Mouse (Mus musculus): ENCODE measurements at regions not wholly inside any gene's neighbourhood (a gene's known extent, or its start where the extent isn't known, plus 50 kb on each side); places are given as distances from the start of the nearest gene placed in this dataset.
A peak's percentile ranks its signal among the peaks of the same experiment; 100 is the strongest.

GRCm38 (mm10) chr8:78064161-78064560 lies 148.9 kb upstream of the Ttc29 start:
- TF ChIP-seq GATA4 (IDR thresholded peaks at IDR 0.05; ENCODE audit: insufficient replicate concordance, low read length) = no peak

- no peak for TF ChIP-seq GATA4 (IDR thresholded peaks at IDR 0.05; ENCODE audit: insufficient replicate concordance, low read length)
Observed at GRCm38 (mm10) chr8:78065890-78066493, 147.1 kb upstream of the Ttc29 start.

DNA sequence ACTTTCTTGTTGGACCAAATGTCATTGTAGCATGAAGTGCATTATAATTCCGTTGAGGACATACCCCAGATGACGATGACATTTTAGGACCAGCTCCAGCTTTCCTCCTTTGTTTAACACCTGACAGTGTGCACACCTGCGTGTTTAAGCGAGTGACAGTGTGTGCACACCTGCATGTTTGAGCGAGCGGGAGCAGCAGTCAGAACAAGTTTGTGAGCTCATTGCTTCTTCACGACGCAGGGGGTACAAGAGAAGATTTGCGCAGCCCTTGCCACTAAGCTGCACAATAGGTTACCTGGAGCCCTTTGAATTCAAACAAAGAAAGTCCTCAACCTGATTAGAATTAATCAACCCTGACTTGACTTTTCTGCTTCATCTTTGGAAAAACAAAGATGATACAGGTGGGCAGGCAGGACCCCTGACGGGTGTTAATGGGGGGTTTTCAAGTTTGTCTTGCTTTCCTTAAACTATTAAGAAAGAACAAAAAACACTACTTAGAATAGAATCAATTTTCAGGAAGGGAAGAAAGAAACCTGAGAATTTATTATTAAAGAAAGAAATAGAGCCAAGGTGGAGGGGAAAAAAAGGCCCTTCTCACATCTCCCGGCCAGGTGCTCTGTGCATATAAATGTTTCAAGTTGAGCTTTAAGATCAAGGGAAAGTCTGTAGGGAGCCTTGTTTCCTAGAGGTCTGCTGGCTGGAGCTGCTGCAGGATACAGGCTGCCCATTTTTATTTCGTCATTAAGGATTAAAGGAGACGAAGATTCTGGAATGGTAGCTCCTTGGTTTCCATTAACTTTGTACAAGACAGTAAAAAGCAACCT lies 144.8 kb upstream of the Ttc29 start:
- TF ChIP-seq GATA4 (IDR thresholded peaks at IDR 0.05; ENCODE audit: insufficient replicate concordance, low read length) = no peak

DNA sequence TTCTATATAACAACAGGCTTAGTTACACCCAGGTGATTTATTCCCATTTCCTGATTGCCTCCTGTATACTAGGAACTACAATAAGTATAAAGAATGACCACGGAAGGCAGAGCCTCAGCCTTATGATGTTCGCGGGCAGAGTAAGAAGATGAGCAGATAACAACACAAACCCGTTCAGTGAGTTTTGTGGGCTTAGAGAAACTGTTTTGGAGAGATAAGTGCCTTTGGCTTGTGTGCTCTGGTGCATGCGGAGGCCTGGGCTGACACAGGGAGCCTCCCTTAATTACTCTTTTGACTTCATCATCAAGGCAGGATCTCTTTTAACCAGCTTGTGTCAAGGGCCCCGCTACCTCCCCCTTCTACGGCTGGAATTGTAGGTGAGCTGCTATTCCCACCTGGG lies 139.3 kb upstream of the Ttc29 start:
- TF ChIP-seq GATA4 (IDR thresholded peaks at IDR 0.05; ENCODE audit: insufficient replicate concordance, low read length) = no peak

DNA sequence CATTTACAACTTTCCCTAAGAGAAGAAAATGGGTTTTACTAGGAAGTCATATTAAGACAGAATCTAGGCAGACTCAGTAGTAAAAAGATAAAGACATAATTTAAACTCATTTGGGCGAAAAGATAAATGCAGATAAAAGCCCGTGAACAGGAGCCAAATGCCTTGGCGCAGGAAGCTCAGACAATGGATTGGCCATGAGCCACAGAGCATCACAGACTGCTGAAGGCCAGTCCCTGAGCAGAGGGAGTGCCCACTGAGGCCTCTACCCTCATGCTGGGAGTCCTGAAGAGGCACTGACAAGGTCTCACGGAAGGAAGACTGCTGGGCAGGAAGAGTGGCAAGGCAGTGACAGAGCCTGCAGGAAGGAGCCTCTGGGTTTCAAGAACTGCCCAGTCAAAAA lies 136.0 kb upstream of the Ttc29 start:
- TF ChIP-seq GATA4 (IDR thresholded peaks at IDR 0.05; ENCODE audit: insufficient replicate concordance, low read length) = peak; percentile 19; the same call in 1 of the 2 replicates

GRCm38 (mm10) chr8:78083012-78083411 lies 130.1 kb upstream of the Ttc29 start:
- no peak for TF ChIP-seq GATA4 (IDR thresholded peaks at IDR 0.05; ENCODE audit: insufficient replicate concordance, low read length)

GRCm38 (mm10) chr8:78086361-78086760 lies 126.7 kb upstream of the Ttc29 start:
- no peak for TF ChIP-seq GATA4 (IDR thresholded peaks at IDR 0.05; ENCODE audit: insufficient replicate concordance, low read length)

- no peak for TF ChIP-seq GATA4 (IDR thresholded peaks at IDR 0.05; ENCODE audit: insufficient replicate concordance, low read length)
Observed at GRCm38 (mm10) chr8:78090382-78091122, 122.5 kb upstream of the Ttc29 start.

DNA sequence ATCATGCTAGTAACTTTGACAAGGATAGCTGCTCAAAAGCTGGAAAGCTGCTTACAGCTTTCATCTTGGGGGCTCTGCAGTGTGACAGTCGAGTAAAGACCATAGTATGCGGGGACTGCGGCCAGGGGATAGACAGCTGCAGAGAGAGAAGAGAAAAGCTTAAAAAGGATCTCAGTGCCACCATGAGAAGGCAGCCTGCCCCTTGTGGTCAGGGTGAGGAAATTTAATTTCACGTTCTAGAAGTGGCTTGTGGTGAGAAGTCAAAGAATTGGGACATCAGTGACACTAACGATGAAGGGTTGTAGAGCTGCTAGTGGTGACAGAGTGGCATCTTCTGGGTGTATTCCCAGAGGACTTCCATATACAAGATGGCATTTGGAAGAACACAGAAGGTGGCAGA lies 116.7 kb upstream of the Ttc29 start:
- TF ChIP-seq GATA4 (IDR thresholded peaks at IDR 0.05; ENCODE audit: insufficient replicate concordance, low read length) = no peak

DNA sequence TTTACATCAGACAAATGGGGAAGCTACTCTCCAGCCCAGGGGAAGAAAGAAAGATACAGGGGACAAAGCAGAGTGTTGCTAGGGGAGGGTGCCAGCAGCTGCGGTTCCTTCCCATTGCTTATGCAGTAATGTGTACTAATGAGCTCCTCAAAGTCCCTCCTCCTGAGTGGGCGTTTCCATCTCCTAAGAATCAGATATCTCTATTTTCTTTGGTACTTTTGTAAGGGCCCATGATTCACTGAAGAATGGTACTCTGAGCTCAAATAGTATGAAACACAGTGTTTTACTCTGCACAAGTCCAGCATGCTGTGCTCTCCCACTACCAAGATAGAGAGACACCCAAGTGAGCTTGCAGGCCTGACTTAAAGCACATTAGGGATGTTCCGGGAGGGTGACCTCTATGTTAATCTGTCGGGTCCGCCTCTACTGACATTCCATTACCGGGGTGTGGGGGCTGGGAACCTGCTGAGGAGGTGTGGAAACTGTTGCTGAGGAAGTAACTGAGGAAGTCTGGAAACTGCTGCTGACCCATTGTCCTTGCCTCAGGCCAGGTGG lies 114.8 kb upstream of the Ttc29 start:
- TF ChIP-seq GATA4 (IDR thresholded peaks at IDR 0.05; ENCODE audit: insufficient replicate concordance, low read length) = no peak

DNA sequence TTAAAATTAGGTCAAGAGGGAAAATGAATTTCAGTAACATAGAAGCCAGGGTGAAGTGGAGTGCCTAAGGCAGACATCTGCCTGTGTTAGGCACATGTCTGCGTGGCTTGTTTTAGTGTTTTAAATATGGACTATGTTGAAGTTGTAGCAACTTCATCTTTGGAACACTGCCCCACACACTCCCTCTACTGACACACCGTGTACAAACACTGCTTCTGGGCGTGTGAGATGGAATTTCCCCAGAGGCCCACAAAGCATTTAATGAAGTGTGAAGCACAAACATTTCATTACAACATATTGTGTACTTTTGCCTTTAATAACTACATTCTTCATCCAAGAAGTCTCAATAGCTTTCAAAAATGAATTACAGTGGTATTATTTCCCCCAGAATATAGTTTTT lies 114.0 kb upstream of the Ttc29 start:
- no peak for TF ChIP-seq GATA4 (IDR thresholded peaks at IDR 0.05; ENCODE audit: insufficient replicate concordance, low read length)

DNA sequence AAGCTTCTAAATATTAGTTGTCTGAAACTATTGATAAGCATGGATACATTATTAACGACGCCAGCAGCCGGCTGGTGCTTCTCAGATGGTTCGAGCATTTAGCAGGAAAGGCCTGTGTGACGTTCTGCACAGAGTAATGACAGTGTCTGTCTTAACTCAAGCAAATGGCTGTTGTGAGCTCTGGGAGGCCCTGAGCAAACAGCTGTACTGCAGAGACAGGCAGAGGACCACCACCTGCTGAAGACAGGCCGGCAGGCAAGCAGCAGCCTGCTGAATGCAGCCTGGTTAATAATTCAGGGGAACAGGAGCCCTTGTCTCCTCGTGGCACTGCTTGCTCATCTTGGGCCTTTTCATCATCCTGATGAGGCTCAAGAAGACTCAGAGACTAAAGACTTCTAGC lies 105.8 kb upstream of the Ttc29 start:
- TF ChIP-seq GATA4 (IDR thresholded peaks at IDR 0.05; ENCODE audit: insufficient replicate concordance, low read length) = no peak

DNA sequence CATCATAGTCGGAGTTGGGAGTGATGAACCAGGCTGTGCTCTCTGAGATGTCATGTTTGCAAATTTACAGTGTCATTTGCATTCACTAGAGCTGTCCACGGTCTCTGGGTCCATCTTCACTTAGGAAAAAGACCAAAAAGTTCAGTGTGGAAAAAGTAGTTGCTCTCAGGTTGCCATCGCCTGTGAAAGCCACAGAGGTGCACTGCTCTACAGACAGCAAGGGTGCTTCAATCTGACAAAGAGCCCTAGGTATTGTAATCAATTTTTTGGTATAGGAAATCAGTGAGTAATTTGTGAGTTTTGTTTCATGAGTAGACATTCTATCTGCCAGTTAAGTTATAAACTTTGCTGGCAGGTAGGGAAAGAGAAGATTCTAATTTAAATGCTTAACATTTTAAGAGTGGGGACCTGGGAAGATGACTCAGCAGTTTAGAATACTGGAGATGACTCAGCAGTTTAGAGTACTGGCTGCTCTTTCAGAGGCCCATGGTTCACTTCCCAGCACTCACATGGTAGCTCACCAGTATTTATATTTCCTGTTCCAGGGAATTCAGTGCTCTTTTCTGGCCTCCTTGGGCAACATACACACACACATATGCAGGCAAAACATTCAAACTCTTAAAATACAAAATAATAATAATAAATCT lies 103.0 kb upstream of the Ttc29 start:
- TF ChIP-seq GATA4 (IDR thresholded peaks at IDR 0.05; ENCODE audit: insufficient replicate concordance, low read length) = no peak

DNA sequence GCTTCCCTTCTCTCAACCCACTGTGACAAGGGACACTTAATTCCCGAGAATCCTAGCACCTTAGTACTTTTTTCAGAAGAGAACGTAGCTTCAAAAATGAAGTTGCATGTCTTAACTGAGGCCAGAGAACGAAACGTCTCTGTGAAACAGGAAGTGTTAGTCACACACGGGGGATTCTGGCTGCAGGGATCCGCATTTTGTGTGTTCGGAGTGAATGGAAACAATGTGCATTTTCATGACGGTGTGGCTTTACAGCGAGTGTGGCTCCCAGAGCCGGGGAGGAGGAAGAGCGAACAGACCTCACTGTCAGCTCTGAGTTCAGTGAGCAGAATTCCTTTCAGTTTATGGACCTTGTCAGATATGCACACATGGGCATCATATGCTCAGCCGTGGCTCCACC lies 100.0 kb upstream of the Ttc29 start:
- no peak for TF ChIP-seq GATA4 (IDR thresholded peaks at IDR 0.05; ENCODE audit: insufficient replicate concordance, low read length)

GRCm38 (mm10) chr8:78114512-78114911 lies 98.6 kb upstream of the Ttc29 start:
- no peak for TF ChIP-seq GATA4 (IDR thresholded peaks at IDR 0.05; ENCODE audit: insufficient replicate concordance, low read length)
